Mouse (Mus musculus): ENCODE measurements around the gene OR5BS1P.

DNA sequence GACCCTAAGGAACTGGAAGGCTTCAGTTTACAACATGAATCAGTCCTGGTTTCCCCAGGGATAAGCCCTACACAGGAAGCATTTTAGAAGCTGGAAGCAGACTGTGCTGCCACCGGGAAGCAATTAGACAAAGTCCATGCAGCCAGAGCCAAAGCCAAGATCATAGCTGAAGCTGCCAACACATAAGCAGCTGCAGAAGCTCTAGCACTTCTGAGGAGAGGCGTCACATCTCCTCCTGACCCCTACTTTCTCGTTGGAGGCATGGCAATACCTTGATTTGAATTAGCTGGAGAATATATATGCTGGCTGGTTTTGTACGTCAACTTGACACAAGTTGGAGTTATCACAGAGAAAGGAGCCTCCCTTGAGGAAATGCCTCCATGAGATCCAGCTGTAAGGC lies 48.8 kb upstream of the OR5BS1P start:
- TF ChIP-seq CTCF (IDR thresholded peaks at IDR 0.05; ENCODE audit: borderline replicate concordance, insufficient read depth, low read depth, low read length): no peak
- TF ChIP-seq POLR2A (IDR thresholded peaks at IDR 0.05; ENCODE audit: borderline replicate concordance, insufficient read depth, low read length): no peak

Data from cerebellum, adult 2 months (tissue).